Mouse (Mus musculus) C2C12 (cell line): ENCODE measurements around the gene Ccdc181.

Experiments used
- CEBPB ChIP-seq: IDR thresholded peaks from one replicate; pipeline ENCODE4 v1.6.1; 2011; ENCODE audit warnings: low read depth, mild to moderate bottlenecking, control low read depth, moderate library complexity
- CTCF ChIP-seq: IDR thresholded peaks from one replicate; pipeline ENCODE4 v1.5.1; 2011; ENCODE audit not compliant: control insufficient read depth, insufficient read depth, insufficient read length
- FOSL1 ChIP-seq: IDR thresholded peaks from one replicate; pipeline ENCODE4 v1.8.0; 2011; ENCODE audit warnings: mild to moderate bottlenecking, low read length; ENCODE audit not compliant: poor library complexity, insufficient read depth, severe bottlenecking
- MAX ChIP-seq: IDR thresholded peaks from one replicate; pipeline ENCODE4 v1.6.1; 2011; ENCODE audit warnings: mild to moderate bottlenecking, control low read depth
- MYOD1 ChIP-seq: IDR thresholded peaks from one replicate; pipeline ENCODE4 v1.6.1; 2011; ENCODE audit warnings: low read depth; ENCODE audit not compliant: control insufficient read depth, insufficient read length
- MYOG ChIP-seq: IDR thresholded peaks from one replicate; pipeline ENCODE4 v1.6.1; 2011; ENCODE audit not compliant: control insufficient read depth, insufficient read length; ENCODE audit errors: extremely low read depth
- USF1 ChIP-seq: IDR thresholded peaks from one replicate; pipeline ENCODE4 v1.6.1; 2011; ENCODE audit warnings: low read depth, mild to moderate bottlenecking, control low read depth, moderate library complexity

- TF ChIP-seq CTCF (no peak), MAX (no peak), USF1 (no peak), CEBPB (no peak), MYOG (no peak), FOSL1 (no peak), MYOD1 (no peak)
Measured at GRCm38 (mm10) chr1:164307922-164308321, 32.5 kb downstream of the Ccdc181 start.
